Mouse (Mus musculus): ENCODE results near the gene Sgca.

Sgca gene

DNA sequence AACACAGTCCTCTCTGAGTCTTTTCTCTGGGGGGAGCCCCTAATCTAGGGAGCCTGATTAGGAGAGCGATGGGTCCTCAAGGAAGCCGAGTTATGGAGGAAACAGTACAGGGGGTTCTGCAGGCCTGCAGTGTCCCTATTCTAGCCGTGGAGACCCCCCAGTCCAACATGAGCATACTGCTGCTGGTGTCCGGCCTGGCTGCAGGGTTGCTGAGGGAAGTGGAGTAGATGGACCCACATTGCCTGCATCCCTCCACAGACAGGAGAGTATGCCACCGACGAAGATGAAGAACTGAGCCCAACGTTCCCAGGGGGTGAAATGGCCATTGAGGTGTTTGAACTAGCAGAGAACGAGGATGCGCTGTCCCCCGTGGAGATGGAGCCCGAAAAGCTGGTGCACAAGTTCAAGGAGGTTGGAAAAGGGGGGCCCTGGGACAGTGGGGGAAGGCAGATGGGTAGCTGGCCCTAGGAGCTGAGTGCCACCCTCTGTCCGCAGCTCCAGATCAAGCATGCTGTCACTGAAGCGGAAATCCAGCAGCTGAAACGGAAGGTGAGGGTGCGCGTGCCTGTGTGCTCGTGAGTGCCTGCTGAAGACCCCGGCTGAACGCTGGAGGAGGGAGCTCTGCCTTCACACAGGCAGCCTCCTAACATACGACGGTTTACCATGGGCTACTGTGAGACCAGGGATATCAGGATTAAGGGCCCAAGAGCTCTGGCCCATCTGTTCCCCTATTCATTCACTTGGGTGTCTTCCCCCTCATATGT, 25.6 kb upstream of the Sgca start:
- no peak for DNase-seq (ENCODE audit: low spot score in 2 of 2)

DNA sequence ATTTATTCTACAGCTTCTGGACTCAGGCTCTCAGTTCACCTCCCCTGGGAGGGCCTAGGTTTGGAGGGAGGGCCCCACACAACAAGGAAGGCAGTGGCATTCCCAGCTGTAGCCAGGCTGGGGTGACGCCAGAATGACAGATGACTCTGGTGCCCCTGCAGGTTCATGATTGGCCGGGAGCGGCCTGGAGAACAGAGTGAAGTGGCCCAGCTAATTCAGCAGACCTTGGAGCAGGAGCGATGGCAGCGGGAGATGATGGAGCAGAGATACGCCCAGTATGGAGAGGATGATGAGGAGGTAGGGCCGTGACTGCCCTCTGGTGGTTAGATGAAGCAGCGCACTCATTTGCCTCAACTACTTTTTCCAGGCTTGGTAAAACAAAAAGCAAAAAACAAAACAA, 24.9 kb upstream of the Sgca start:
- DNase-seq (ENCODE audit: low spot score in 2 of 2): peak in 1 of 2 experiments; percentile 67

DNA sequence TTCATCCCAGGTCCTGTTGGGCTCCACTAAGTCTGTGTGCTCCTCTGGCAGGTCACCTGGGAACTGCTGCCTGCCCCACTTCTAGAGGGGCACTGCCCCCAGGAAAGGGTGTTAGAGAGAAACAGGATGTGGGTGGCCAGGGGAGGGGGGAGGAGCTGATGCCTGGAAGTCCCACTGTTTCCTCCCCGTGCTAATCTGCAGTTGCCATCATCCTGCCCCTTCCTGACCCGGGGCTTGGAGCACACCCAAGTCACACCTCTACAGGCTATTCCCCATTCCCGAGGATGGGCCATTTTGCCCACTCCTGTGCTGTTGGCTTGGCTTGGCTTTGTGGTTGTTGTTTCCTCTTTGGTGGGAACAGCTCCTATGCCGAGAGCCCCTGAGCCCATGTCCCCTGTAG, 24.4 kb upstream of the Sgca start:
- no peak for DNase-seq (ENCODE audit: low spot score in 2 of 2)

DNA sequence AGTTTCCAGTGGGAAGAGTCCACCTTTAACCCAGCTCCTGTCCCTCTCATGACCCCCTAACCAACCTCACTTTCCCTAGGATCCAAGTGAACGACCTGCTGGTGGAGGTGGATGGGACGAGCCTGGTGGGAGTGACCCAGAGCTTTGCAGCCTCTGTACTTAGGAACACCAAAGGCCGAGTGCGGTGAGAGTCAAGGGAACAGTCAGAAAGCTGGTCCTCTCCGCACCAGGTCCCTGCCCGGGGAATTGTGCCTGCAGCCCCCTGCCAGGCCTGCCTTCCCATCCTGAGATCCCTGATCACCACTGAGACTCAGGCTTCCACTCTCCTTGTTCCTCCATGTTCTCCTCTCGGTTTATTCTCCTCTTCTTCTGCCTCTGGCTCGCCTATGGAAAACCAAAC, 24.0 kb upstream of the Sgca start:
- DNase-seq (ENCODE audit: low spot score in 2 of 2): no peak

DNA sequence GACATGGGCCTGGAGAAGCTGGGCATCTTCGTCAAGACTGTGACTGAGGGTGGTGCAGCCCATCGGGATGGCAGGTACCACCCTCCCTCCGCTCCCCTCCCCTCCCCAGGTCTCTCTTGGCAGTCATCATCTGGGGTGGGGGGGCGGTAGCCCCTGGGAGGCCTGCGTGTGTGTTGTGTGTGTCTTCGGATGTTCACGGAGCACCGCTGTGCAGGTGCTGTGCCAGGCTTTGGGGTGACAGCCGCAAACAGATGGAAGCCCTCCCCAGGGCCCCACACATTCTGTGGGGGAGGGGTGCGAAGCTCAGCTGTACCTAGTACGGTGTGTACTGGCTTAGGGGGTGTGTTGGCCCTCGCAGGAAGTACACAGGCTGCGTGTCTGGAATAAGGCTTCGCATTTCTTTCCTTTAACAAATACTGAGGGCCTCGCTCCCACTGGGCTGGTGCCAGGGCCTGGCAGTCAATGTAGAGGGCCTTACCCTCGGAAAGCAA, 22.0 kb upstream of the Sgca start:
- peak in 1 of 2 experiments; percentile 51 for DNase-seq (ENCODE audit: low spot score in 2 of 2)

DNA sequence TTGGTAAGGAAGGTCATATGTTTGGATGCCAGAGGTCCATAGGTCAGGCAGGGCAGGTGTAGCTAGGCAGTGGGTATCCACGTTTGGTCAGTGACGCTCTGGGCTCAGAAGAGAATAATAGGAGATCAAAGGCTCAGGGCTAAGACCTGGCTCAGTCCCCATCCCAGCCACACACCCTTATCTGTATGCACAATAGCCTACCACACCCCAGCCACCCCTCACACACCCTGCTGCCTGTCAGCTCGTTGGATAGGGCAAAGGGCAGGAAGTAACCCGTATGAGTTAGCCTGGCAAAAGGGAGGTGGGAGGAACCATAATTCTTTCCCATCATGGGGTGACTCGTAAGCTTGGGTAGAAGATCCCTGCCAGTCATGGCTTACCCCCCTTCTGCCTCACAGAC, 21.5 kb upstream of the Sgca start:
- no peak for DNase-seq (ENCODE audit: low spot score in 2 of 2)

DNA sequence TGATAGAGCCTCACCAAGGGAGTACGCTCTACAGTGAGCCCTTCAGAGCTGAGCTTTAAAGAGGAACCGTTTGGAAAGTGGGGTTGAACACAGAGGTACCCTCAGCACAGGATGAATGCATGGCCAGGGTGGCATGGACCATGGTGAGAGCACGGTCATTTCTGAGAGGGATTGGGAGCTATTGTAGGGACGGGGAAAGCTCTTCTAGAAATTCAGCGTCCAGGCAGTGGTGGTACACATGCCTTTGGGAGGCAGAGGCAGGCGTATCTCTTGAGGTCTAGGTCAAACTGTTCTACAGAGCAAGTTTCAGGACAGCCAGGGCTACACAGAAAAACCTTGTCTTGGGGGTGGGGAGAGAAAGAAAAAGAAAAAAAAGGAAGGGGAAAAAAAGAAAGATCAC, 20.9 kb upstream of the Sgca start:
- no peak for DNase-seq (ENCODE audit: low spot score in 2 of 2)

DNA sequence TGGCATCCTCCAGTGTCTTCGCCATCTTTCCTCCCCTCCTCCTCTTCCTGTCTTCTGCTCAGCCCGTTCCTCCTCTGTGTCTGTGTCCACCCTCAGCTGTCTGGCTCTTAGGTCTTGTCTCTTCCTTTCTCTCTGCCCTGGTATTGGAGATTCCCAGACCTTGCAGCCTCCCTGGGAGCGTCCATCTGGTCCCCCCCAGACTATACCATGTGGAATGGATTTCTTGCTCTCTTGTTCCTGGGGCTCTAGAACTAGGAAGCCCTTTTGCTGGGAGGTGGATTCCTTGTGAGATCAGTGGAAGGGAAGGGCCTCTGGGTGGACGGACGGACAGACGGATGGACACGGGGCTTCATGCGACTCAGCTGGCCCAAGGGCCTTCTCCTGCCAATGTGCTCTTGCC, 20.0 kb upstream of the Sgca start:
- DNase-seq (ENCODE audit: low spot score in 2 of 2): no peak

DNA sequence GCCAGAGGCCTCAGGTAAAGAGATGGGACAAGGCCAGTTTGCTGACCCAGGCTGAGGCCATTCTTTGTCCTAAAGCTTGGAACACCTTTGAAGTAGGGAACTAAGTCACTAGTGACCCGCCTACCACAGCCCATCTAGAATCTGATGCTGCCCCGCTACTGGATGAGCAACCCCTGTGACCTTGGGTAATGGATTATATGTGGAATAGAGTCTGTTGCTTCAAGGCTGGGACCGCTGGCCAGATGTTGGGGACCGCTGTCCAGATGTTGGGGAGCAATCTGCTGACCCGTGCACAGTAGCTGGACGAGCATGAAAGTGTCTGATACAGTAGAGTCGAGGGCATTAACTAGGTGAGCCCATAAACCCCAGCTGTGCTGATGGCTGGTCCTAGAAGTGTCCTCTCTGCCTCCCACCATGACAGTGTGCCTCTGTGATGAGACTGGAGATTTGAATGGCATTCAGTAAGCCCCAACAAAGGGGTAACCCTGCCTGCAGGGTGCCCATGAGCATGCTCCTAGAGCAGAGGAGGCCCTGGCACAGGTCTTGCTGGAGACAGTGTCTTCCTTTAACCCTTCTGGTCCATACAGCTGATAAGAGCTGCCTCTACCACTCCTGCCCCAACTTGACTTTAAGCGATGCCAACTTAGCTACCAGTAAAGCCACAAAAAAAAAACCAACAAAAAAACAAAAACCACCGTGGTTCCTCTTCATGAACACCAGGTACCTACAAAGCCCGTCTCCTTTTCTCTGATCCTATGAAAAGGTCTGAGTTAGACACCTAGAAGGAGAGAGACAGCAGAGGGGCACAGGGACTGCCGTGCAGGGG, 19.0 kb upstream of the Sgca start:
- no peak for DNase-seq (ENCODE audit: low spot score in 2 of 2)

DNA sequence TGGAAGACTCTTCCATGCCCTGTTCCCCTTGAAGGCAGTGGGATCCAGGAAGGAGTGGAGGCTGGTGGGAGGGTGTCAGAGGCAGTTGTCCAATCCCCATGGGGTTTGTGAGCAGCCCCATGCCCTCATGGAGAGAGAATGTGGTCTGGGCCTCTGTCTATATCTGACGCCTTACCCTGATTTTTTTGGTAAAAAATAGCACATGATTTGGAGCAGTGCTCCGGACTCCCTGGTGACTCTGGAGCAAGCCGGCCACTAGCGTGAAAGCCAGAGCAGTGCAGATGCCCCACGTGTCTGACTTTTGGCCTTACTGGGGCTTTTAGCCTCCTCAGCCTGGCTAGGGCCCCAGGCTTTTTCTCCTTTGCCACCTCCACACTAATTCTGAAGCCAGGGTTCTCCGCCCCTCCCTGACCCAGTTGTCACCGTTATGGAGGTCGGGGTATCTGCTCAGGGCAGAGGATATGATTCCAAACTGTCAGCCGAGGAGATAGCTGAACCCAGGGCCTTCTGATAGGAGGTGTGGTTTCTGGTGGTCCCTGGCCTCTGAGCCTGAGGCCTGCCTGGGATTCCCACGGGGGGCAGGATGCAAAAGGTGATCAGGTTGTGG, 18.2 kb upstream of the Sgca start:
- no peak for DNase-seq (ENCODE audit: low spot score in 2 of 2)

DNA sequence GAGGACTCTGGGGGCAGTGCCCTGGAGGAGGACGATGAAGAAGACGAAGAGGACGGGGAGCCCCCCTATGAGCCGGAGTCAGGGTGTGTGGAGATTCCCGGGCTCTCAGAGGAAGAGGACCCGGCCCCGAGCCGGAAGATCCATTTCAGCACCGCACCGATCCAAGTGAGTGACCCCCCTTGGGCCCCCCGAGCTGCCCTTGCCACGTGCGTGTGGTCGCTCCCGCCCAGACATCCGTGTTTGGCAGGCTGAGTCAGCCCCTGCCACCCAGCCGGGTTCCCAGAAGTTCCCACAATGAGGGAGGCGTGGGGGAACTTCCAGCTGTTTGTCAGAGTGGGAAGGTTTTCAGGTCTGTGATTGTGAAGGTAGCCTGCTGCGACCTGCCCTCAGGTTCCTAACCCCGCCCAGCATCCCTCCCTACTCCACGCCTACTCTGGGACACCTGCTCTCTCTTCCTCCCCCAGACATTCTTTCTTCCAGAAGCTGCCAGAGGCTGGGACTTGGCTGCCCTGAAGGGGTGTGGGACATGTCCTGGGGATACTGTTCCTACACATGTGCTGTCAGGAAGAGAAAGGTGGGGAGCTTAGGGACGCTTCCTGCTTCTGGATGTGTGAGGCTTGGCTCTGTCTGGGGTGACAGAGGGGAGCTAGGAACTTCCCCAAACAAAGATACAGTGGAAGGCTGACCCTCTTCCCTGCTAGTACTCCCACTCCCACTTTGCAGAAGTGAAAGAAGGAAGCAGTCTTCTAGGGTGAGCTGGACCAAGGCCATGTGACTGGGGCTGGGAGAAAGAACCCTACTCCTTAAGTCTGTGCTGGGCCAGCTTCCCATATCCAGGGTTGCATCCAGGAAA, 16.9 kb upstream of the Sgca start:
- DNase-seq (ENCODE audit: low spot score in 2 of 2): no peak

DNA sequence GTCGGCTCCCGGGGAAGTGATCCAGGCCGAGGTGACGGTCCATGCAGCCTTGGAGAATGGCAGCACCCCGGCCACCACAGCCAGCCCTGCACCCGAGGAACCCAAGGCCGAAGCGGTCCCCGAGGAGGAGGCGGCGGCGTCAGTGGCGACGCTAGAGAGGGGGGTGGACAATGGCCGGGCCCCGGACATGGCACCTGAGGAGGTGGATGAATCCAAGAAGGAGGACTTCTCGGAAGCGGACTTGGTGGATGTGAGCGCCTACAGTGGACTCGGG, 16.3 kb upstream of the Sgca start:
- DNase-seq (ENCODE audit: low spot score in 2 of 2): no peak

DNA sequence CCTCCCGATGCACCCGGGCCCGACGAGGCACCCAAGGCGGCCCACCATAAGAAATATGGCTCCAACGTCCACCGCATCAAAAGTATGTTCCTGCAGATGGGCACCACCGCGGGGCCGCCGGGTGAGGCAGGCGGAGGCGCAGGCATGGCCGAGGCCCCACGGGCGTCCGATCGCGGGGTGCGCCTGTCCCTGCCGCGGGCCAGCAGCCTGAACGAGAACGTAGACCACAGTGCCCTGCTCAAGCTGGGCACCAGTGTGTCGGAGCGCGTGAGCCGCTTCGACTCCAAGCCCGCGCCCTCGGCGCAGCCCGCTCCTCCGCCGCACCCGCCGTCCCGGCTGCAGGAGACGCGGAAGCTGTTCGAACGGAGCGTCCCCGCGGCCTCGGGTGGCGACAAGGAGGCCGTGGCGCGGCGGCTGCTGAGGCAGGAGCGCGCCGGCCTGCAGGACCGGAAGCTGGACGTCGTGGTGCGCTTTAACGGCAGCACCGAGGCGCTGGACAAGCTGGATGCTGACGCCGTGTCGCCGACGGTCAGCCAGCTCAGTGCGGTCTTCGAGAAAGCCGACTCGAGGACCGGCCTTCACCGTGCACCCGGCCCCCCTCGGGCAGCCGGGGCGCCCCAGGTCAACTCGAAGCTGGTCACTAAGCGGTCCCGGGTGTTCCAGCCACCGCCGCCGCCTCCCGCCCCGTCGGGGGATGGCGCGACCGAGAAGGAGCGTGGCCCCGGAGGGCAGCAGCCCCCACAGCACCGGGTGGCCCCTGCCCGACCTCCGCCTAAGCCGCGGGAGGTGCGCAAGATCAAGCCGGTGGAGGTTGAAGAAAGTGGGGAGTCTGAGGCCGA, 15.7 kb upstream of the Sgca start:
- DNase-seq (ENCODE audit: low spot score in 2 of 2): no peak

DNA sequence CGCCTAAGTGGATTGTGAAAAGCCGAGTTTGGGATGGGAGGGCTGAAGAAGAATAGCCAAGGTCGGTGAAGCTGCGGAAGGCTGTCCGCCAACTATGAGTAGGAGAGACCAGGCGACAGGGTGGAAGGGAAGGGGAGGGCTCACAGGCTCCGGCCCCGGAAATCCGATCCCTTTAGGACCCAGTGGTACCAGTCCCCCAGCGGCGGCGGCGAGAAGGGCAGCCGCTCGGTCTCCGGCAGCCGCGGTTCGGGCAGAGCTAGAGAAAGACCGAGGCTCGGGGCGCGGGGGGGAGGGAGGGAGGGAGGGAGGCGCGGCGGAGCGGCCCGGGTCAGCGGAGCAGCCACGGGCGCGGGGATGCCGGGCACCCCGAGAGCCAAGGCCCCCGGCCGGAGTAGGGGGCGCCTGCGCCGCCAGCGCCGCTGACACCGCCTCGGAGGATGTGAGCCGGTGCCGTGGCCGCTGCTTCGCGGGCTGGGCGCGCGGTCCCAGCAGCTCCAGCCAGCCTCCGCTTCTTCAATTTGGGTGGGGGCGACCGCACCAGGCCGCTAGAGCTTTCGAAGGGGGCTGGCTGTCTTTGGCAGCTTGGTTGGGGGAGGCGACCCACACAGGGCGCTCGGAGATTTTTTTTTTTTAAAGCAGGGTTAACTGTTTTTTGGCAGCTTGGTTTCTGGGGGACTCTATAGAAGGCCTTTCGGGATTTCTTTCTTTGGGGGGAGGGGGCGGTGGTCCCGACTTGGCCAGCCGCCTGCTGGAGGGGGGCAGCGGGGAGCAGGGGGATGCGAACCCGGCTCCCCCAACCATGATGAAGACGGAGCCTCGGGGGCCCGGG, 14.8 kb upstream of the Sgca start, which contains the start of gene Ppp1r9b:
TSS of gene Ppp1r9b (plus strand) at position 287 of the 829 bp plus-strand sequence.
- DNase-seq (ENCODE audit: low spot score in 2 of 2): peak; percentile 87 to 89

DNA sequence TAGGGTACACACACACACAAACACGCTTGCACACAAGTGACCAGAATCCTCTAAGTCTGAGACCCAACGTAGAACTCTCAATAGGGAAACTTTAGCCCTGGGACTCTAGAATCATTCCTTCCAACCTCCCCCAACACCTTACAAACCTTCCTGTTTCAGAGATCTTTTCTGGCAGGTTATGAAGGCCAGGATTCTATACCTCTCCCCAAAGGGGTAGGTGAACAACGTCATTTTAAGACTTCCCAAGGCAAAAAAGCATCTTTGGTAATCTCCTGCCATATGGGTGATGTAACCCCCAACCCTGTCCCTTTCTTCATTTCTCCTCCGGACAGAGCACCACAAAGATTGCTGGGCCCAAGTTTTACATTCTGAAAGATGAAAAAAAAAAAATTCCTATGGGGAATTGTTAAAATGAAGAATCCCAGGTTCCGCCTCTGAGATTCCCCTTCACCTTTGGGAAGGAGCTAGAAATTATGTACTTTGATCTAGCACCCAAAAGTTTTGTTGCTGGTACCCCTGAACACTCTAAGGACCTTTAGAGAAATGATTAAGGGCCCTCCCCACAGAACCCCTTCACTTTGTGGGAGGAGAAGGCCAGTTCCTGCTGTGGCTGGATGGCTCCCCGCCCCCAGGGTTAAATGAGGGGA, 14.1 kb upstream of the Sgca start:
- no peak for DNase-seq (ENCODE audit: low spot score in 2 of 2)

DNA sequence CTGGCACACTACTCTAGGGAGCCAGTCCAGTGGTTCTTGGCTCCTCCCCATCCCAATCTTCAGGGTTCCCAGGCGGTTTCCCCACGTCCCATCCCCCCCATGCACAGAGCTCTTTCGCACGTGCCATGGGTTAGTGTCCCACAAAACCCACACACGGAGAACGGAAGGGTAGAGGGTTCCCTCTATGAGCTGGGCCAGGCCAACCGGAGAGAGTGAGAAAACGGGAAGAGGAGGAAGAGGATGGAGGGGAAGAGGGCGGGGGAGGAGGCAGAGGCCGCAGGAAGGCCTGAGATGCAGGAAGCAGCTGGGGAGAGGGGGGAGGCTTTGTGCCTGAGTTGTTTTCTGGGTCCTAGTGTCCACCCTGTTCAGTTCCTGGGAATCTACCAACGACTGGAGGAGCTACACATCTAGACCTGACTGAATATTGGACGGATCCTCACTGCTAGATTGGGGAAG, 13.5 kb upstream of the Sgca start:
- DNase-seq (ENCODE audit: low spot score in 2 of 2): peak in 1 of 2 experiments; percentile 59

DNA sequence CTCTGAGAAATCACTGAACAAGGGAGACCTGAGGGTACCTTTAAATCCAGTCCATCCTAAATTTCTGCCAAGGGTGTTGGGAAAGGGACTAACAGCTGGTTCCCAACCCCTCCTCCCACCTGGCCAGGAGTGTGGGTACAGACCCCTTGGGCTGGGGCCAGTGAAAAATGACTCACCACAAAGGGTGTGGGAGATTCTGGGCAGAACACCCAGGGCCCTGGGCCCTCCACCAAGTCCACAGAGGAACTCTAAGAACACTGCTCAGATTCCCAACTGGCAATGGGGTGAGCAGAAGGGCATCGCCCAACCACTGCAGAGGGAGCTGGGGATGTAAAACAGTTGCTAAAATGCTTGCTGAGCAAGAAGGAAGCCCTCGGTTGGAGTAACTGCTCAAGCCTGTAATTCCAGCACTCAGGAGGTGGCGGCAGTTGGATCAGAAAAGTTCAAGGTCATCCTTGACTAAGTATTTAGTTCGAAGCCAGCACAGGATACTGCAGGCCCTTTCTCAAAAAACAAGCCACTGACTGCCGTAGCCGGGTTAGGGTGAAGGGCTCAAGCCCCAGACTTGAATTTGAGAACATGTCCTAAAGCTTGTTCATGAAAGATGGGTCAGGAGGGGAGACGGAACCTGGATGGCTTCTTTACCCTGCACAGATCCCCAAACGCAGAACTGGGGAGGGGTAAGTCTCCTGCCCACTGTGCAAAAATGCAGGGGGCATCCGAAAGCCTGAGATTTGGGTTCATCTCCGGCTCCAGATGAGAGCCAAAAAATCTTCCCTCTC, 12.8 kb upstream of the Sgca start:
- peak in 1 of 2 experiments; percentile 52 for DNase-seq (ENCODE audit: low spot score in 2 of 2)

DNA sequence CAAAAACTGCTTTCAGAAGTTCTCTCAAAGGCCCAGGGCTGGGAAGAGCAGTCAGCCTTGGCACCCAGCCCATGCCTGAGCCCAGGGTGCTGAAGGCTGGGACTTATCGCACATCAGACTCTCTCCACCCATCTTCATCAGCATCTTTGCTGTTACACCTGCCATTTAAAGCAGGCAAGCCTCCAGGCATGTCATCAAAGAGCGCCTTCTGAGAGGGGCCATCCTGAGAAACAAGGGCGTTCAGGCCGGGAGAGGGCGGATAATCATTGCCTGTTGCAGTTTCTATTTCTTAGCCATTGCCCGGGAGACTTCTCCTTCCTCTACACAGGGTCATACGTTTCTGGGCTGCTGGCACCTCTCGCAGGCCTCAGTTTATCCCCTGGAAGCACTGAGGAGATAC, 11.7 kb upstream of the Sgca start:
- DNase-seq (ENCODE audit: low spot score in 2 of 2): peak in 1 of 2 experiments; percentile 13

DNA sequence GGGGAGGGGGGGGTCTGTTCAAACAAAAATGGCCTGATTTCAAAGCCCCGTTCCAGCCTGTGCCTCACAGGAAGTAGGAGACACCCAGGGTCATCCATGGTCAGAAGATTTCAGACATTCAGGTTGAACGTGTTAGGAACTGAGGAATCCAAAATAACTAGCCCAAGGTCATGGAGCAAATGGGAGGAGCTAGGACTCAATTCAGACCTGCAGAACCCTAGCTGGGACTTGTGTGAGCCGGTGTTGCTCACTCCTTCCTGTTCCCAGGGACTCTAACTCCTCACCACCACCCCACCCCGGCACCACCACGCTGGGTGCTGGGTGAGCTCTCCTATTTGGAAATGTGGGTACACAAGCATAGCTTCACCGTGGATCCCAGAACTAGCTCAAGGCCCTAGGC, 11.2 kb upstream of the Sgca start:
- peak in 1 of 2 experiments; percentile 4 for DNase-seq (ENCODE audit: low spot score in 2 of 2)
